Mouse (Mus musculus) cerebellum, adult 11-12 months (tissue): ENCODE measurements around the gene Snhg11.

Experiments used
- DNase-seq: peaks from one replicate; pipeline ENCODE4 v3.0.0; 2022

The Snhg11 gene

GRCm38 (mm10) chr2:158375443-158376122, at the start of gene Snhg11:
TSS of gene Snhg11 (plus strand) at chr2:158375638.
- peak; percentile 94 for DNase-seq

- no peak for DNase-seq
These were observed 41.1 kb upstream of the Snhg11 start for GRCm38 (mm10) chr2:158334356-158334755.

- no peak for DNase-seq
These were observed 37.7 kb upstream of the Snhg11 start for GRCm38 (mm10) chr2:158337698-158338097.

- DNase-seq, result no peak
These were observed 35.4 kb upstream of the Snhg11 start for GRCm38 (mm10) chr2:158339948-158340564.

GRCm38 (mm10) chr2:158341324-158341723, 34.1 kb upstream of the Snhg11 start:
- DNase-seq, result no peak

- DNase-seq, result no peak
These were observed 31.9 kb upstream of the Snhg11 start for GRCm38 (mm10) chr2:158343495-158343894.

- no peak for DNase-seq
These were observed 29.0 kb upstream of the Snhg11 start for GRCm38 (mm10) chr2:158346467-158346866.

GRCm38 (mm10) chr2:158347868-158348267, 27.6 kb upstream of the Snhg11 start:
- peak; percentile 34 for DNase-seq

GRCm38 (mm10) chr2:158352801-158353520, 22.5 kb upstream of the Snhg11 start:
- DNase-seq, result no peak

GRCm38 (mm10) chr2:158354348-158355114, 20.9 kb upstream of the Snhg11 start:
- no peak for DNase-seq

- no peak for DNase-seq
These were observed 20.2 kb upstream of the Snhg11 start for GRCm38 (mm10) chr2:158355238-158355637.

- DNase-seq, result no peak
These were observed 19.3 kb upstream of the Snhg11 start for GRCm38 (mm10) chr2:158356121-158356520.

- no peak for DNase-seq
These were observed 15.4 kb upstream of the Snhg11 start for GRCm38 (mm10) chr2:158359757-158360620.

GRCm38 (mm10) chr2:158360873-158361677, 14.4 kb upstream of the Snhg11 start:
- peak; percentile 79 for DNase-seq

GRCm38 (mm10) chr2:158361678-158362320, 13.6 kb upstream of the Snhg11 start:
- DNase-seq, result no peak

GRCm38 (mm10) chr2:158364175-158364574, 11.3 kb upstream of the Snhg11 start:
- no peak for DNase-seq

- no peak for DNase-seq
These were observed 10.2 kb upstream of the Snhg11 start for GRCm38 (mm10) chr2:158365099-158365850.

GRCm38 (mm10) chr2:158367654-158368053, 7.8 kb upstream of the Snhg11 start:
- no peak for DNase-seq

- DNase-seq, result no peak
These were observed 7.1 kb upstream of the Snhg11 start for GRCm38 (mm10) chr2:158368313-158368712.
